Mouse (Mus musculus) ES-E14 (cell line): Measurements from ENCODE around the gene Wfdc3. TPM values are rescaled to one million over a fixed set of nuclear protein-coding genes. Genes with fewer than 3 reads are reported as not detected.

Source experiments
- DNase-seq: peaks from one replicate; pipeline ENCODE4 v3.0.0-alpha.2; 2013; ENCODE audit warnings: low read depth, low spot score
- H3K27ac ChIP-seq: 2 replicates; pipeline ENCODE4 v1.5.1; 2012; ENCODE audit warnings: low read depth, mild to moderate bottlenecking, low read length, moderate library complexity, mixed read lengths; ENCODE audit not compliant: poor library complexity, insufficient read depth, severe bottlenecking
- H3K36me3 ChIP-seq: 2 replicates; pipeline ENCODE4 v1.6.1; 2012; ENCODE audit warnings: mild to moderate bottlenecking, low read length, moderate library complexity, mixed read lengths; ENCODE audit not compliant: control insufficient read depth, poor library complexity, insufficient read depth, severe bottlenecking
- H3K4me1 ChIP-seq, 2 experiments: fragments of 150-350 bp in 1 of 2; sonication (generic) in 1 of 2; 2 replicates each; pipeline ENCODE4 v1.6.1; 2012; ENCODE audit warnings: low read length in 2 of 2, mild to moderate bottlenecking in 1 of 2, mixed read lengths in 1 of 2; ENCODE audit not compliant: control insufficient read depth in 2 of 2, insufficient read depth in 2 of 2, poor library complexity in 1 of 2
- H3K4me3 ChIP-seq, 2 experiments: fragments of 150-350 bp in 1 of 2; sonication (generic) in 1 of 2; 2 replicates each; pipeline ENCODE4 v1.5.1; 2012; ENCODE audit warnings: low read length in 2 of 2, low read depth in 1 of 2, mild to moderate bottlenecking in 1 of 2, mixed read lengths in 1 of 2; ENCODE audit not compliant: insufficient read depth in 1 of 2, poor library complexity in 1 of 2, severe bottlenecking in 1 of 2
- H3K9ac ChIP-seq: 2 replicates; pipeline ENCODE4 v1.6.1; 2012; ENCODE audit warnings: low read depth, mild to moderate bottlenecking, low read length, mixed read lengths; ENCODE audit not compliant: poor library complexity, insufficient read depth, severe bottlenecking
- H3K9me3 ChIP-seq: fragments of 150-350 bp; sonication (generic); 2 replicates; pipeline ENCODE4 v1.6.1; 2012; ENCODE audit warnings: low read depth, mild to moderate bottlenecking, low read length; ENCODE audit not compliant: control insufficient read depth, insufficient read depth
- CHD2 ChIP-seq: IDR thresholded peaks from 2 replicates; pipeline ENCODE4 v1.6.1; 2014; ENCODE audit warnings: mild to moderate bottlenecking, low read depth, low read length, inconsistent platforms
- HCFC1 ChIP-seq: IDR thresholded peaks from 2 replicates; pipeline ENCODE4 v1.6.1; 2012; ENCODE audit warnings: low read length, inconsistent platforms, borderline replicate concordance; ENCODE audit not compliant: insufficient read depth
- MAFK ChIP-seq: IDR thresholded peaks from 2 replicates; pipeline ENCODE4 v1.6.1; 2014; ENCODE audit warnings: mild to moderate bottlenecking, low read depth, low read length, inconsistent platforms; ENCODE audit not compliant: insufficient read depth
- ZC3H11A ChIP-seq: IDR thresholded peaks from 2 replicates; pipeline ENCODE4 v1.6.1; 2012; ENCODE audit warnings: low read depth, mild to moderate bottlenecking, inconsistent platforms, low read length, borderline replicate concordance
- ZNF384 ChIP-seq: IDR thresholded peaks from 2 replicates; pipeline ENCODE4 v1.6.1; 2012; ENCODE audit warnings: low read depth, low read length, inconsistent platforms
- in situ Hi-C, 2 experiments: fragments of 600-800 bp; cut with MboI; formaldehyde crosslinking; loops; one replicate each; pipeline ENCODE4 v1.15.1; 2025; ENCODE audit warnings: low sequenced_read_pairs in 2 of 2, inconsistent platforms in 1 of 2; ENCODE audit not compliant: unreplicated experiment in 2 of 2
- total RNA-seq: library from RNA; depleted of rRNA; stranded (reverse); fragments of 300-350 nt; gene quantifications from 2 replicates; pipeline ENCODE4 v1.2.3, GENCODE M21; 2012

The Wfdc3 gene
- total RNA-seq, 1 experiment: 0.18 TPM

DNA sequence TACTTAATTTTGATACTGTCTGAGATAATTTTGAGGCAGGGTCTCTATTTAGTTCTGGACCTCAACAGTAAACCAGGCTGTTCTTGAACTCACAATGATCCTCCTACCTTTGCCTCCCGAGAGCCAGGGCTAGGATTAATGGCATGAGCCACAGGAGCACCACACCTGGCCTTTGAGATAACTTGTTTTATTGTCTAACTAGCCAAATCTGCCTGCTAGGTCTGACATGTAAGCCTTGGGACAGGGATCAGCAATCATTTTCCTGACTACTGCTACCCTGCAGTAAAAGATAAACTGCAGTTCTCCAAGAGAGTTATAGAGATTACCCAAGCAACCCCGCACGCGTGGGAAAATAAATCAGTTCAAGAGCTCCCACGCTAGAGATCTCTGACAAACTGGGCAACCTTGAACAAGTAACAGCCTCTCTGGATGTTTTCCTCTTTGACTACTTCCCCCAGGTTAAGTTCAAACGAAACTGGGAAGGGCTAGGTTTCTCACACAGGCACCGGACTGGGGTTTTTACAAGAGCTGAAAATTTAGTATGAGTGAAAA lies 39.2 kb upstream of the Wfdc3 start:
- in situ Hi-C loops: no loop called here

DNA sequence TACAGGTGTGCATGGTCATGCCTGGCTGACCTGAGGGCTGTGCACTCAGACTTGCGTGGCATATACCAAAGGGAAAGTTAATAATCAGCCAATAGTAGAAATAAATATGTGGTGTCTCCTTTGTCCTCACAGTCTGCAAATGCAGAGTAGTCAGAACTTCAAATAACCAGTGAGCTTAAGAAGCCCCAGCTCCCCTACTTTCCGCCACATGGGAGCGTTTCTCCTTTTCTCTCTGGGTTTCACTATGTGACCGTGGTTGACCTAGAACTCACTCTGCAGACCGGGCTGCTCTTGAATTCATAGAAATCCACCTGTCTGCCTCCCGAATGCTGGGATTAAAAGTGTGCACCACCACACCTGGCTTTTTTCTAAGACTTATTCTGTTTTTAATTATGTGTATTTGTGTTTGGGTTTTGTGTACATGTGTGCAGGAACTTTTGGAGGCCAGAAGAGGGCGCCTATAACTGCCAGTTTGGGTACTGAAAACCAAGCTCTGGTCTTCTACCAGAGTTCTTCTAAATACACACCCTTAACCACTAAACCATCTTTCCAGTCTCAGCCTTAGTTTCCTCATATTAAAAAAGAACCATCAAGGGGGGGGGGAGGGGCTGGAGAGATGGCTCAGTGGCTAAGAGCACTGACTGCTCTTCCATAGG lies 38.3 kb upstream of the Wfdc3 start:
- Histone ChIP-seq H3K27ac (no peak overlapping the region), H3K4me1 (peaks cover 4 to 19% of the 10 kb centered on the region in 2 experiments), H3K9me3 (no peaks in the 10 kb centered on the region), H3K36me3 (no peaks in the 10 kb centered on the region; the same call in 1 of the 2 replicates), H3K9ac (no peak overlapping the region), H3K4me3 (no peak overlapping the region)
- no peak for DNase-seq
- in situ Hi-C loops: no loop called here
- no peak for TF ChIP-seq HCFC1
- no peak for TF ChIP-seq MAFK
- TF ChIP-seq ZNF384: no peak
- no peak for TF ChIP-seq CHD2
- TF ChIP-seq ZC3H11A: no peak

More for the DNA sequence above, 39.2 kb upstream of the Wfdc3 start:
- TF ChIP-seq ZNF384 (no peak), HCFC1 (no peak), CHD2 (no peak), ZC3H11A (no peak), MAFK (no peak)
- no peak for DNase-seq
- Histone ChIP-seq H3K4me1 (peaks cover 5 to 21% of the 10 kb centered on the region in 2 experiments), H3K9ac (no peak overlapping the region), H3K27ac (no peak overlapping the region), H3K36me3 (no peaks in the 10 kb centered on the region; the same call in 1 of the 2 replicates), H3K9me3 (no peaks in the 10 kb centered on the region), H3K4me3 (peak overlapping the region; percentile 74 to 90; a peak in 3 of 4 replicates)

DNA sequence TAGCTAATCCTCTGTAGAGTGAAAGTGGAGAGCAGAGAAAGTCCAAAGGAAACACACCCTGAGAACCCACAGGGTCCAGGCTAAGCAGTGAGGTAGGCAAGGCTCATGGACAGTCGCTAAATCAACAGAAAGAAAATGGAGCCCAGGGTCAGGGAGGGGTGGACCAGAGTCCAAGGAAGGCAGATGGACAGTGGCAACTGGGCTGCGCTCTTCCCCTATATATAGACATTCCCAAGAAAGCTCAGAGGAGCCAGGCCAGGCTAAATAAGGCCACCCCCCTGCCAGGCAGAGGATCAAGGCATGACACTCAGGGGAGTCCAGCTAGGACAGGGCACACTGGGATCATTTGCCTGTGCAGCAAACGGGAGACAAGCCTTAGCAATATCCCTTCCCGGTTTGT lies 36.1 kb upstream of the Wfdc3 start:
- Histone ChIP-seq H3K4me3 (no peak overlapping the region), H3K4me1 (peaks cover 0 to 11% of the 10 kb centered on the region in 2 experiments; a peak in 2 of 4 replicates), H3K9me3 (no peaks in the 10 kb centered on the region), H3K27ac (no peak overlapping the region), H3K36me3 (no peaks in the 10 kb centered on the region), H3K9ac (no peak overlapping the region)
- no peak for DNase-seq
- TF ChIP-seq ZNF384: no peak
- in situ Hi-C loops: no loop called here

DNA sequence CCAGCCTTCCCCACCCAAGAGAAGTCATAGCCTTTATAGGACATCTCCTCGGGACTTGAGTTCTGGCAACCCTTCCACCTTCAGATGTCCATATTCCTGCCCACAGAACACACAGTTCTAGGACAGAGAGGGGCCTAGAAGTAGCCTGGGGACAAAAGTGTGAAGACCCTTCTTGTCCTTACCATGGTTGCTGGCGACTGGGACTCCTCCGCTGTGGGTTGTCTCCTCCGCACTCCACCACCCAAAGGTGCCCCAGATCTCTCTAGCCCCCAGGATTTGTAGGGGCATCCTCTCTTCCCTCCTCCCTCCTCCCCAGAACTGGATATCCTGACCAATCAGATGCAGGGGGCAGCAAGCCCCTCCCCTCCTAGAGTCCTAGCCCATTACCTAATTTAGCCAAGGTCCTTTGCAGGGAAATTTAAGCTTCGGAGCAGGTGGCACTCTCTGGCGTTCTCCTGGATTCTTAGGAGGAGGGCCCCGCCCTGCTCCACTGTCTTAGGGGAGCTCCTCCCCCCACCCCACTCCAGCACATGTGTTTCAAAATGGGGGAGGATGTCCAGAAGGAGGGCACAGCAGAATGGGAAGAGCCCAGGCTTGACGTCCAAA lies 33.9 kb upstream of the Wfdc3 start, which contains the start of gene Tnnc2:
TSS of gene Tnnc2 (minus strand) at position 487 of the 606 bp plus-strand sequence.
- H3K27ac ChIP-seq: no peak within 1 kb of the TSS
- in situ Hi-C loops: no loop called here
- no peak within 1 kb of the TSS for H3K4me3 ChIP-seq
- H3K4me1 ChIP-seq: peaks cover 0 to 10% of the 10 kb centered on the region in 2 experiments; a peak in 1 of 4 replicates
- no peak for DNase-seq
- H3K36me3 ChIP-seq: no peaks in the 10 kb centered on the region
- H3K9ac ChIP-seq: no peak within 1 kb of the TSS
- H3K9me3 ChIP-seq: no peaks in the 10 kb centered on the region
- TF ChIP-seq HCFC1 (no peak), CHD2 (no peak), ZNF384 (no peak), ZC3H11A (no peak), MAFK (no peak)
